Mouse (Mus musculus): ENCODE results near the gene Tmco5. TPM values are rescaled to one million over a fixed set of nuclear protein-coding genes. Genes with fewer than 3 reads are reported as not detected.

The Tmco5 gene
- polyA plus RNA-seq (2012; rRNA removed) = not detected in 2 replicates

DNA sequence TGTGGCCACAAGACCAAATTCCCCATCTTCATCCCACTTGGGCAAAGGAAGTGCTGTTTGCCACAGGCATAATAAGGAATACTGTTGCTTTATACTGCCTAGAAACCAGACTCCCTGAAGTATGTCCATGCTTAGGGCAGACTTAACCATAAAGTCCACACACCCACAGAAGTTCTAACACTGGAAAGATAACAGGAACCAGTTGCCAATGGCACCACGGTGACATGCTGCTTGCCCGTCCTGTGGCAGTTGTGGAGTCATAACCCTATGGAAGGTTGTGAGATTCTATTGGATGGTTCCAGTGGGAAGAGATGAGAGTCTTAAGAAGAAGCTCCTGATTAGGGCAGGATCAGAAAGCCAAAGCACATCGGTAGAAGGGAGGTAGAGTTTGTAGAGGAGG is at the start of gene Tmco5:
Tmco5 (plus strand) TSS at position 301 of the 400 bp plus-strand sequence.

Other genes with a start within 250 kb of the Tmco5 start
- gene Spred1, start 242.7 kb downstream of the Tmco5 start, polyA plus RNA-seq (2012; rRNA removed) = 15.8 and 24.1 TPM in 2 replicates